Mouse (Mus musculus): ENCODE results near the gene Hnrnph3. TPM values are rescaled to one million over a fixed set of nuclear protein-coding genes. Genes with fewer than 3 reads are reported as not detected.

The Hnrnph3 gene
- polyA plus RNA-seq, 1 experiment from 2014 or later = 140 TPM

DNA sequence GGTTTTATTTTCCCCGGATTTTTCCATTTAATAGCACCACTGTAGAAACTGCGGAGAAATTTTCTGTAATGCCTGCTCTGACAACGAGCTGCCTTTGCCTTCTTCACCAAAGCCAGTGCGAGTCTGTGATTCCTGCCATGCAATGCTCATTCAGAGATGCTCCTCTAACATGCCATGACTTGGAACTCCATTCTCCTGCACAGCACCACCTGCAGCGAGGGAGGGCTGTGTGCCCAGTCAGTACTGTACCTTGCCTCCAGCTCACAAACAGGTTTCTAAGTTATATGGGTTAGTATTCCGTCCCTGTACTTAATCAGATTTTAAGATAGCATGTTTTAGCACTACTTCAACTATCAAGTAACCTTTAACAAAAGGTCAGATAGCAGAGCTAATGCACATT, 12.5 kb downstream of the Hnrnph3 start:
- H3K27ac ChIP-seq (ENCODE audit: low read length) = no peak overlapping the region
- no peak overlapping the region for H3K4me3 ChIP-seq (ENCODE audit: low read depth, low read length)
- H3K9ac ChIP-seq (ENCODE audit: low read depth, low read length) = no peak overlapping the region
- H3K27me3 ChIP-seq (ENCODE audit: control insufficient read depth, insufficient read depth, low read depth, low read length) = no peaks in the 10 kb centered on the region
- peaks cover 38% of the 10 kb centered on the region for H3K36me3 ChIP-seq (ENCODE audit: control insufficient read depth, insufficient read depth, low read length)
- 87% methylated on average over 6 of the region's 6 CpGs for WGBS
- H3K4me1 ChIP-seq (ENCODE audit: control insufficient read depth, insufficient read depth, low read length) = no peaks in the 10 kb centered on the region
- no peak for ATAC-seq
- no peaks in the 10 kb centered on the region for H3K9me3 ChIP-seq (replicated peaks; ENCODE audit: control insufficient read depth, low read length, poor library complexity, severe bottlenecking)
- H3K4me2 ChIP-seq (ENCODE audit: low read length) = no peak overlapping the region

DNA sequence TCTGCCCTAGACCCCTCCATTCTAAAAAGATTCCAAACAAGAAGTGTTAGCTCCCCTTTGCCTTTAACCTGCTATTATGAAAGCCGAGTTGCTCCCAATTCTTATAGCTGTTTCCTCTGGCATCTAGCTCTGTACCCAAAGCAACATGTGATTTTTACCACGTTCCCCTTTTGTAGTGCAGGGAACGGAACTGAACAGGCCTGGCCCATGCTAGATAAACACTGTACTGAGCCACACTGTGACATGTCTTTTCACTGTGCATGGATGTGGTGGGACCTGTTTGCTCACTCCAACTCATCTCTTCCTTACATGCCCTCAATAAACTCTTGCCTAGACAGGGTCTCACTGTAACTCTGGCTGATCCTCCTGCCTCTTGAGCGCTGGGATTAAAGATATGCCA, 13.7 kb downstream of the Hnrnph3 start:
- H3K4me2 ChIP-seq (ENCODE audit: low read length) = no peak overlapping the region
- H3K4me1 ChIP-seq (ENCODE audit: control insufficient read depth, insufficient read depth, low read length) = no peaks in the 10 kb centered on the region
- peak; percentile 37; the same call in 1 of the 2 replicates for ATAC-seq
- H3K27me3 ChIP-seq (ENCODE audit: control insufficient read depth, insufficient read depth, low read depth, low read length) = no peaks in the 10 kb centered on the region
- WGBS = 88% methylated on average over 4 of the region's 4 CpGs
- no peaks in the 10 kb centered on the region for H3K9me3 ChIP-seq (replicated peaks; ENCODE audit: control insufficient read depth, low read length, poor library complexity, severe bottlenecking)
- peaks cover 32% of the 10 kb centered on the region for H3K36me3 ChIP-seq (ENCODE audit: control insufficient read depth, insufficient read depth, low read length)
- H3K27ac ChIP-seq (ENCODE audit: low read length) = no peak overlapping the region
- H3K9ac ChIP-seq (ENCODE audit: low read depth, low read length) = no peak overlapping the region
- no peak overlapping the region for H3K4me3 ChIP-seq (ENCODE audit: low read depth, low read length)

- 59% methylated on average over 3 of the region's 3 CpGs for WGBS
- Histone ChIP-seq H3K4me1 (ENCODE audit: control insufficient read depth, insufficient read depth, low read length) (no peaks in the 10 kb centered on the region), H3K9me3 (replicated peaks; ENCODE audit: control insufficient read depth, low read length, poor library complexity, severe bottlenecking) (no peaks in the 10 kb centered on the region), H3K4me2 (ENCODE audit: low read length) (no peak overlapping the region), H3K9ac (ENCODE audit: low read depth, low read length) (no peak overlapping the region), H3K36me3 (ENCODE audit: control insufficient read depth, insufficient read depth, low read length) (peaks cover 38% of the 10 kb centered on the region), H3K27ac (ENCODE audit: low read length) (no peak overlapping the region), H3K4me3 (ENCODE audit: low read depth, low read length) (no peak overlapping the region), H3K27me3 (ENCODE audit: control insufficient read depth, insufficient read depth, low read depth, low read length) (no peaks in the 10 kb centered on the region)
- ATAC-seq = no peak
Measured at GRCm38 (mm10) chr10:63008193-63008592, 15.8 kb downstream of the Hnrnph3 start.

- H3K27me3 ChIP-seq (ENCODE audit: control insufficient read depth, insufficient read depth, low read depth, low read length) = no peaks in the 10 kb centered on the region
- H3K9ac ChIP-seq (ENCODE audit: low read depth, low read length) = no peak overlapping the region
- no peak overlapping the region for H3K27ac ChIP-seq (ENCODE audit: low read length)
- no peaks in the 10 kb centered on the region for H3K9me3 ChIP-seq (replicated peaks; ENCODE audit: control insufficient read depth, low read length, poor library complexity, severe bottlenecking)
- no peak overlapping the region for H3K4me2 ChIP-seq (ENCODE audit: low read length)
- WGBS = 92% methylated on average over 9 of the region's 9 CpGs
- no peak overlapping the region for H3K4me3 ChIP-seq (ENCODE audit: low read depth, low read length)
- H3K36me3 ChIP-seq (ENCODE audit: control insufficient read depth, insufficient read depth, low read length) = peaks cover 35% of the 10 kb centered on the region
- ATAC-seq = no peak
- no peaks in the 10 kb centered on the region for H3K4me1 ChIP-seq (ENCODE audit: control insufficient read depth, insufficient read depth, low read length)
Measured at GRCm38 (mm10) chr10:63004556-63004955, 19.5 kb downstream of the Hnrnph3 start.

- WGBS = 80% methylated on average over 9 of the region's 9 CpGs
Measured at GRCm38 (mm10) chr10:63003252-63003651, 20.8 kb downstream of the Hnrnph3 start.

DNA sequence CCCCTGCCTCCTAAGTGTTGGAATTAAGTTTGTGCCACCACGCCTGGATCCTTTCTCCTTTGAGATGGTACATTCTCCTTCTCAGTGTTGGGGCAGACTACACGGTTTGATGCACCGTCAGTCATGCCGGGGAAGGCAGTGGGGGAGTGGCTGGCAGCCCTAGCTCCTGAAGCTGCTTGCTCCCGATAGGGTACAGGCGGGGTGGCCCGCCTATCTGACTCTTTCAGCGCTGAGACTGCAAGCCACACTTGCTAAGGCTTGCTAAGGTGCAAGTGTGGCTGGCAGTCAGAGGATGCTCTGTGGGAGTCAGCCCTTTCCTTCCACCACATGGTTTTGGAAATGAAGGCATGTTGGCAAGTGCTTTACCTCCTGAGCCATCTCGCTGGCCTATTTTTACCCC, 23.4 kb downstream of the Hnrnph3 start:
- H3K4me2 ChIP-seq (ENCODE audit: low read length) = no peak overlapping the region
- no peak for ATAC-seq
- no peaks in the 10 kb centered on the region for H3K9me3 ChIP-seq (replicated peaks; ENCODE audit: control insufficient read depth, low read length, poor library complexity, severe bottlenecking)
- H3K9ac ChIP-seq (ENCODE audit: low read depth, low read length) = no peak overlapping the region
- no peaks in the 10 kb centered on the region for H3K4me1 ChIP-seq (ENCODE audit: control insufficient read depth, insufficient read depth, low read length)
- peaks cover 45% of the 10 kb centered on the region for H3K36me3 ChIP-seq (ENCODE audit: control insufficient read depth, insufficient read depth, low read length)
- H3K27me3 ChIP-seq (ENCODE audit: control insufficient read depth, insufficient read depth, low read depth, low read length) = no peaks in the 10 kb centered on the region
- 61% methylated on average over 9 of the region's 9 CpGs for WGBS
- no peak overlapping the region for H3K4me3 ChIP-seq (ENCODE audit: low read depth, low read length)
- no peak overlapping the region for H3K27ac ChIP-seq (ENCODE audit: low read length)

More at GRCm38 (mm10) chr10:63003252-63003651, 20.8 kb downstream of the Hnrnph3 start:
- Histone ChIP-seq H3K9me3 (replicated peaks; ENCODE audit: control insufficient read depth, low read length, poor library complexity, severe bottlenecking) (no peaks in the 10 kb centered on the region), H3K27me3 (ENCODE audit: control insufficient read depth, insufficient read depth, low read depth, low read length) (no peaks in the 10 kb centered on the region), H3K4me1 (ENCODE audit: control insufficient read depth, insufficient read depth, low read length) (no peaks in the 10 kb centered on the region), H3K27ac (ENCODE audit: low read length) (no peak overlapping the region), H3K9ac (ENCODE audit: low read depth, low read length) (no peak overlapping the region), H3K4me2 (ENCODE audit: low read length) (no peak overlapping the region), H3K4me3 (ENCODE audit: low read depth, low read length) (no peak overlapping the region), H3K36me3 (ENCODE audit: control insufficient read depth, insufficient read depth, low read length) (peaks cover 35% of the 10 kb centered on the region)
- ATAC-seq = no peak

DNA sequence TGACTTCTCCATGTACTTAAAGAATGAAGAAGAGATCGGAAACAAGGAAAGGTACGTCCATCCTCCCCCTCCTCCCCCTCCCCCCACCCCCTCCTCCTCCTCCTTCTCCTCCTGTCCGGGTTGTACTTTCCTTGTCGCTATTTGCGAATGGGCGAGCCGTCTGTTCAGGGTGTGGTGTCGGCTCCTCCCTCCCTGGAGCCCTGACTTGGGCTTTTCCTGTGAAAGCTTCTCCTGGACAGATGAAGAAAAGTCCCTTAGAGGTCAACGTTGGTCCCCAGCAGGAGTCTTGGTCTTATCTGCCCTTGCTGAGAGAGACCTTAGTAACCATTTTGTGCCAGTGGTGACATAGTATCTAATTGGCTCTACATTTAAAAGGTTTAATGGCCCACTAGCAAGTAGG, 30.0 kb downstream of the Hnrnph3 start:
- Histone ChIP-seq H3K4me2 (ENCODE audit: low read length) (no peak overlapping the region), H3K9ac (ENCODE audit: low read depth, low read length) (no peak overlapping the region), H3K9me3 (replicated peaks; ENCODE audit: control insufficient read depth, low read length, poor library complexity, severe bottlenecking) (no peaks in the 10 kb centered on the region), H3K27ac (ENCODE audit: low read length) (no peak overlapping the region), H3K36me3 (ENCODE audit: control insufficient read depth, insufficient read depth, low read length) (peaks cover 47% of the 10 kb centered on the region), H3K4me1 (ENCODE audit: control insufficient read depth, insufficient read depth, low read length) (no peaks in the 10 kb centered on the region), H3K27me3 (ENCODE audit: control insufficient read depth, insufficient read depth, low read depth, low read length) (no peaks in the 10 kb centered on the region), H3K4me3 (ENCODE audit: low read depth, low read length) (no peak overlapping the region)
- ATAC-seq = no peak
- WGBS = 87% methylated on average over 4 of the region's 9 CpGs

DNA sequence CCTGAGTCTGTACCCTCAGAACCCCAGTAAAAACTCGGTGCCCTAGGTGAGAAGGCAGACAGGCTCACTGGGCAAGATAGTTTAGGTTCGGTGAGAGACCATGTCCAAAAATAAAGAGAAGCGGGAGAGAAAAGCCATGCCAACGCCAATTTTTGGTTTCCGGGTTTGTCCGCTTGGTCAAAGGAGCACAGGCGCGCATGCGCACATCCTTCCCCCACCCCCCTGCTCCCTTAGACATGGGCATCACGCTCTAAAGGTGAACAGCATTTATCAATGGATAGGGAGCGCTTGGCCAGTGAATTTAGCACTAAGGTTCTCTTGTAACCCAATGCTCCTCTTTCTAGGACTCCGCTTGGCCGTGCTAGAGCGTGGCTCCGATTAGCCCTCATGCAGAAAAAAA, 33.4 kb downstream of the Hnrnph3 start:
- Histone ChIP-seq H3K4me2 (ENCODE audit: low read length) (no peak overlapping the region), H3K9ac (ENCODE audit: low read depth, low read length) (no peak overlapping the region), H3K27ac (ENCODE audit: low read length) (no peak overlapping the region), H3K4me3 (ENCODE audit: low read depth, low read length) (no peak overlapping the region), H3K36me3 (ENCODE audit: control insufficient read depth, insufficient read depth, low read length) (peaks cover 38% of the 10 kb centered on the region), H3K27me3 (ENCODE audit: control insufficient read depth, insufficient read depth, low read depth, low read length) (no peaks in the 10 kb centered on the region), H3K4me1 (ENCODE audit: control insufficient read depth, insufficient read depth, low read length) (0 out of 2 replicates have a peak, but pooled peaks cover 2% of the 10 kb centered on the region), H3K9me3 (replicated peaks; ENCODE audit: control insufficient read depth, low read length, poor library complexity, severe bottlenecking) (no peaks in the 10 kb centered on the region)
- no peak for ATAC-seq
- WGBS = 95% methylated on average over 15 of the region's 15 CpGs

- Histone ChIP-seq H3K9me3 (replicated peaks; ENCODE audit: control insufficient read depth, low read length, poor library complexity, severe bottlenecking) (no peaks in the 10 kb centered on the region), H3K4me1 (ENCODE audit: control insufficient read depth, insufficient read depth, low read length) (0 out of 2 replicates have a peak, but pooled peaks cover 2% of the 10 kb centered on the region), H3K27me3 (ENCODE audit: control insufficient read depth, insufficient read depth, low read depth, low read length) (no peaks in the 10 kb centered on the region), H3K4me2 (ENCODE audit: low read length) (no peak overlapping the region), H3K4me3 (ENCODE audit: low read depth, low read length) (no peak overlapping the region), H3K36me3 (ENCODE audit: control insufficient read depth, insufficient read depth, low read length) (peaks cover 32% of the 10 kb centered on the region), H3K27ac (ENCODE audit: low read length) (no peak overlapping the region), H3K9ac (ENCODE audit: low read depth, low read length) (no peak overlapping the region)
- WGBS = 26% methylated on average over 3 of the region's 3 CpGs
- ATAC-seq = no peak
Measured at GRCm38 (mm10) chr10:62987341-62987740, 36.7 kb downstream of the Hnrnph3 start.
